Mouse (Mus musculus): ENCODE measurements around the gene Spem1. TPM values are rescaled to one million over a fixed set of nuclear protein-coding genes. Genes with fewer than 3 reads are reported as not detected.

Gene Spem1
- polyA plus RNA-seq, 1 experiment from 2014 or later = not detected

DNA sequence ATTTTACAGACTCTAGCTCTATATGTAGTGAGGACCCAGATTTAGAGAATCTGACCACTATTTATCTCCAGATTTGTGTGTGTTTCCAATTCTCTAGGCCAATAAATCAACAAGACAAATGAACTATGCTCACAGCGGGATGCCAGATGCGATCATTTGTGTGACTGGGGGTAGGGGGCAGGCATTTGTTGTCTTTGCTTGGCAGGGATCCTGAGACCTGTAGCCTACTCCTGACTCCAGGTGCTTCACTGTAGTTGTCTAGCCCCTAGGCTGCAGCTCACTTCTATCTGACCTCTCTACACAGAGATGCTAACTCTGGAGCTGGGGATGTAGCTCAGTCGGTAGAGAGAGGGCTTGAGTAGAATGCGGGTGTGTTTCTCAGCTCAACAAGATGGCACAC is 40.2 kb downstream of the Spem1 start:
- no peaks in the 10 kb centered on the region for H3K36me3 ChIP-seq (replicated peaks; ENCODE audit: insufficient read depth, low read length)
- H3K27ac ChIP-seq (ENCODE audit: low read depth) = no peak overlapping the region
- H3K4me1 ChIP-seq (ENCODE audit: insufficient read depth) = peaks cover 11% of the 10 kb centered on the region
- H3K27me3 ChIP-seq (ENCODE audit: insufficient read depth, low read length) = 0 out of 2 replicates have a peak, but pooled peaks cover 7% of the 10 kb centered on the region
- no peak for TF ChIP-seq CTCF (IDR thresholded peaks at IDR 0.05; ENCODE audit: low read depth)
- TF ChIP-seq EP300 (IDR thresholded peaks at IDR 0.05; ENCODE audit: low read depth) = no peak
- no peak for DNase-seq
- no peak for ATAC-seq
- no peak overlapping the region for H3K9ac ChIP-seq (replicated peaks)
- H3K9me3 ChIP-seq (ENCODE audit: low read length) = no peaks in the 10 kb centered on the region
- 33% methylated on average over 4 of the region's 4 CpGs for WGBS (ENCODE audit: insufficient replicate concordance)
- no peak overlapping the region for H3K4me3 ChIP-seq (ENCODE audit: low read depth, low read length)
- H3K4me2 ChIP-seq (ENCODE audit: low read depth, low read length) = no peak overlapping the region

- TF ChIP-seq CTCF (IDR thresholded peaks at IDR 0.05; ENCODE audit: low read depth) (no peak), EP300 (IDR thresholded peaks at IDR 0.05; ENCODE audit: low read depth) (no peak)
- H3K4me3 ChIP-seq (ENCODE audit: low read depth, low read length) = no peak overlapping the region
- H3K4me2 ChIP-seq (ENCODE audit: low read depth, low read length) = no peak overlapping the region
- ATAC-seq (no peak), DNase-seq (no peak)
- H3K9ac ChIP-seq (replicated peaks) = no peak overlapping the region
- WGBS (ENCODE audit: insufficient replicate concordance) = 74% methylated on average over 6 of the region's 7 CpGs
- H3K27me3 ChIP-seq (ENCODE audit: insufficient read depth, low read length) = 0 out of 2 replicates have a peak, but pooled peaks cover 7% of the 10 kb centered on the region
- H3K36me3 ChIP-seq (replicated peaks; ENCODE audit: insufficient read depth, low read length) = peaks cover 2% of the 10 kb centered on the region; the same call in 1 of the 2 replicates
- H3K27ac ChIP-seq (ENCODE audit: low read depth) = no peak overlapping the region
- H3K4me1 ChIP-seq (ENCODE audit: insufficient read depth) = no peaks in the 10 kb centered on the region
- no peaks in the 10 kb centered on the region for H3K9me3 ChIP-seq (ENCODE audit: low read length)
These were observed 43.0 kb downstream of the Spem1 start for GRCm38 (mm10) chr11:69778985-69779384.

GRCm38 (mm10) chr11:69778258-69778982 is 43.6 kb downstream of the Spem1 start:
- ATAC-seq (no peak), DNase-seq (no peak)

DNA sequence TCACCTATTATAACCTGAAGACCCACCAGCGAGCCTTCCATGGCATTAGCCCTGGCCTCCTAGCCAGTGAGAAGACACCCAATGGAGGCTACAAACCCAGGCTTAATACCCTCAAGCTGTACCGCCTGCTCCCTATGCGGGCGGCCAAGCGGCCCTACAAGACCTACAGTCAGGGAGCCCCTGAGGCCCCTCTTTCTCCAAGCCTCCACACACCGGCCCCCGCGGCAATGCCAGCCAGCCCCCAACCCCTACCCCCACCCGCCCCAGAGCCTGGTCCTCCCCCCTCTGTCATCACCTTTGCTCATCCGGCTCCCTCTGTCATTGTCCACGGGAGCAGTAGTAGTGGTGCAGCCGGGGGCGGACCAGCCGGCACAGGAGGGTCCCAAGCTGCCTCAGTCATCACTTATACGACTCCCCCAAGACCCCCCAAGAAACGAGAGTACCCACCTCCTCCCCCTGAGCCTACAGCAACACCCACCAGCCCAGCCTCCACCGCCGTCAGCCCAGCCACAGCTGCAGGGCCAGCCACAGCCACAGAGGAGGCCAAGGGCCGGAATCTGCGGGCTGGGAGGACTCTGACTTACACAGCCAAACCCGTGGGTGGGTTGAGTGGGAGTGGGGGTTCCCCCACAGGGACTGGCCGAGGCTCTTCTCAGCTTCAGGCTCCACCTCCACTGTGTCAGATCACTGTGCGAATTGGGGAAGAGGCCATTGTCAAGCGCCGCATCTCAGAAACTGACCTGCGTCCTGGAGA is 44.3 kb downstream of the Spem1 start:
- no peak overlapping the region for H3K27ac ChIP-seq (ENCODE audit: low read depth)
- 61% methylated on average over 26 of the region's 26 CpGs for WGBS (ENCODE audit: insufficient replicate concordance)

More at GRCm38 (mm10) chr11:69778258-69778982, 43.6 kb downstream of the Spem1 start:
- Histone ChIP-seq H3K9me3 (ENCODE audit: low read length) (no peaks in the 10 kb centered on the region), H3K27me3 (ENCODE audit: insufficient read depth, low read length) (0 out of 2 replicates have a peak, but pooled peaks cover 7% of the 10 kb centered on the region), H3K9ac (replicated peaks) (no peak overlapping the region), H3K4me2 (ENCODE audit: low read depth, low read length) (no peak overlapping the region), H3K36me3 (replicated peaks; ENCODE audit: insufficient read depth, low read length) (peaks cover 2% of the 10 kb centered on the region; the same call in 1 of the 2 replicates), H3K4me3 (ENCODE audit: low read depth, low read length) (no peak overlapping the region), H3K27ac (ENCODE audit: low read depth) (no peak overlapping the region), H3K4me1 (ENCODE audit: insufficient read depth) (no peaks in the 10 kb centered on the region)
- TF ChIP-seq CTCF (IDR thresholded peaks at IDR 0.05; ENCODE audit: low read depth) (no peak), EP300 (IDR thresholded peaks at IDR 0.05; ENCODE audit: low read depth) (no peak)
- 66% methylated on average over 23 of the region's 23 CpGs for WGBS (ENCODE audit: insufficient replicate concordance)

GRCm38 (mm10) chr11:69776488-69776887 is 45.5 kb downstream of the Spem1 start:
- DNase-seq (no peak), ATAC-seq (no peak)
- WGBS (ENCODE audit: insufficient replicate concordance) = 82% methylated on average over 20 of the region's 20 CpGs
- Histone ChIP-seq H3K27me3 (ENCODE audit: insufficient read depth, low read length) (0 out of 2 replicates have a peak, but pooled peaks cover 4% of the 10 kb centered on the region), H3K9ac (replicated peaks) (no peak overlapping the region), H3K4me2 (ENCODE audit: low read depth, low read length) (no peak overlapping the region), H3K4me3 (ENCODE audit: low read depth, low read length) (no peak overlapping the region), H3K36me3 (replicated peaks; ENCODE audit: insufficient read depth, low read length) (peaks cover 2% of the 10 kb centered on the region; the same call in 1 of the 2 replicates), H3K9me3 (ENCODE audit: low read length) (no peaks in the 10 kb centered on the region), H3K4me1 (ENCODE audit: insufficient read depth) (no peaks in the 10 kb centered on the region), H3K27ac (ENCODE audit: low read depth) (no peak overlapping the region)
- TF ChIP-seq EP300 (IDR thresholded peaks at IDR 0.05; ENCODE audit: low read depth) (no peak), CTCF (IDR thresholded peaks at IDR 0.05; ENCODE audit: low read depth) (no peak)

More for the DNA sequence above, 44.3 kb downstream of the Spem1 start:
- Histone ChIP-seq H3K9me3 (ENCODE audit: low read length) (no peaks in the 10 kb centered on the region), H3K9ac (replicated peaks) (no peak overlapping the region), H3K4me2 (ENCODE audit: low read depth, low read length) (no peak overlapping the region), H3K36me3 (replicated peaks; ENCODE audit: insufficient read depth, low read length) (peaks cover 2% of the 10 kb centered on the region; the same call in 1 of the 2 replicates), H3K27me3 (ENCODE audit: insufficient read depth, low read length) (0 out of 2 replicates have a peak, but pooled peaks cover 7% of the 10 kb centered on the region), H3K4me3 (ENCODE audit: low read depth, low read length) (no peak overlapping the region), H3K4me1 (ENCODE audit: insufficient read depth) (no peaks in the 10 kb centered on the region)
- TF ChIP-seq EP300 (IDR thresholded peaks at IDR 0.05; ENCODE audit: low read depth) (no peak), CTCF (IDR thresholded peaks at IDR 0.05; ENCODE audit: low read depth) (no peak)
- DNase-seq (peak; percentile 16), ATAC-seq (no peak)

GRCm38 (mm10) chr11:69775716-69776115 is 46.3 kb downstream of the Spem1 start:
- 80% methylated on average over 10 of the region's 10 CpGs for WGBS (ENCODE audit: insufficient replicate concordance)
- ATAC-seq = no peak

More at GRCm38 (mm10) chr11:69775716-69776115, 46.3 kb downstream of the Spem1 start:
- H3K9me3 ChIP-seq (ENCODE audit: low read length) = no peaks in the 10 kb centered on the region
- H3K27me3 ChIP-seq (ENCODE audit: insufficient read depth, low read length) = 0 out of 2 replicates have a peak, but pooled peaks cover 4% of the 10 kb centered on the region
- peaks cover 3% of the 10 kb centered on the region; the same call in 1 of the 2 replicates for H3K36me3 ChIP-seq (replicated peaks; ENCODE audit: insufficient read depth, low read length)
- no peak overlapping the region for H3K27ac ChIP-seq (ENCODE audit: low read depth)
- no peak for TF ChIP-seq EP300 (IDR thresholded peaks at IDR 0.05; ENCODE audit: low read depth)
- TF ChIP-seq CTCF (IDR thresholded peaks at IDR 0.05; ENCODE audit: low read depth) = no peak
- no peak for DNase-seq
- H3K4me2 ChIP-seq (ENCODE audit: low read depth, low read length) = no peak overlapping the region
- no peak overlapping the region for H3K9ac ChIP-seq (replicated peaks)
- H3K4me3 ChIP-seq (ENCODE audit: low read depth, low read length) = no peak overlapping the region
- no peaks in the 10 kb centered on the region for H3K4me1 ChIP-seq (ENCODE audit: insufficient read depth)
